Mouse (Mus musculus) kidney, embryonic 16.5 days (tissue): ENCODE results near the gene Pitpnc1. TPM values are rescaled to one million over a fixed set of nuclear protein-coding genes. Genes with fewer than 3 reads are reported as not detected.
A peak's percentile ranks its signal among the peaks of the same experiment; 100 is the strongest.

Source experiments
- ATAC-seq: fragments of 200-750 bp; cut with Nextera tagmentation; 2 replicates; pipeline ENCODE4 v1.8.0; 2017; ENCODE audit warnings: moderate TSS enrichment; ENCODE audit not compliant: low FRiP score, low TSS enrichment
- H3K27ac ChIP-seq: fragments of 300-500 bp; sonication (generic); 2 replicates; pipeline ENCODE4 v1.5.1; 2014; ENCODE audit warnings: low read length
- H3K27me3 ChIP-seq: fragments of 300-500 bp; sonication (generic); 2 replicates; pipeline ENCODE4 v1.6.1; 2014; ENCODE audit warnings: low read length, control low read depth, mixed read lengths; ENCODE audit not compliant: insufficient read depth
- H3K36me3 ChIP-seq: fragments of 300-500 bp; sonication (generic); 2 replicates; pipeline ENCODE4 v1.6.1; 2014; ENCODE audit warnings: low read length, control low read depth, mixed read lengths; ENCODE audit not compliant: insufficient read depth
- H3K4me1 ChIP-seq: fragments of 300-500 bp; sonication (generic); 2 replicates; pipeline ENCODE4 v1.6.1; 2014; ENCODE audit warnings: low read length, control low read depth, mixed read lengths; ENCODE audit not compliant: insufficient read depth
- H3K4me2 ChIP-seq: fragments of 300-500 bp; sonication (generic); replicated peaks from 2 replicates; pipeline ENCODE4 v1.6.1; 2014; ENCODE audit warnings: low read depth, low read length
- H3K4me3 ChIP-seq: fragments of 300-500 bp; sonication (generic); 2 replicates; pipeline ENCODE4 v1.5.1; 2014; ENCODE audit warnings: mild to moderate bottlenecking, low read length
- H3K9ac ChIP-seq: fragments of 300-500 bp; sonication (generic); replicated peaks from 2 replicates; pipeline ENCODE4 v1.6.1; 2014; ENCODE audit warnings: low read length
- H3K9me3 ChIP-seq: fragments of 300-500 bp; sonication (generic); 2 replicates; pipeline ENCODE4 v1.6.1; 2016; ENCODE audit warnings: low read length, control low read depth
- WGBS: fragments of 180-500 bp; shearing (Covaris S2); extraction: QIAGEN DNeasy Blood & Tissue Kit; methylation state at CpG from one replicate; pipeline ENCODE4 v1.1.7; 2014; 5-methylcytosine and 5-hydroxymethylcytosine counted together
- polyA plus RNA-seq: library from polyadenylated mRNA; unstranded; fragments of >200 nt; fragmentation: Nextera tagmentation; extraction: Ambion mirVana; gene quantifications from 2 replicates; pipeline ENCODE4 v1.2.1, GENCODE M21; 2015

Gene Pitpnc1
- polyA plus RNA-seq, 1 experiment from 2014 or later: 21.5 TPM

DNA sequence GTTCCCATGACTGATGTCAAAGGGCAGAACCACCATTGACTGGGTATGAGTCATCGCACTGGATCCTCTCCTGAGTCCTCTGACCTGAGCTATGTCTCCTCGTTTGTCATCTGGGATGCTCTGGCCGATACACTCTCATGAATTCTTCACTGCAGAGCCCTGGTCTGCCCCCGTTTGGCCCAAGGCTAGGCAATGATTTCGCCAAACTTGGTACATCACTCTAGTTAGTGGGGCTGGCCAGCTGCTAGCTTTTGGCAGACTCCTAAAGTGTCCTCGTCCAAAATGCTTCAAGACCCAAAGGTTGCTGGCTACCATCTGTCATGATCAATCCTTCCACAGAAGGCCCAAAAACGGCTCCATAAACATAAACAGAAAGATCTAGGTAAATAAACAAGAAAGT, 184.8 kb downstream of the Pitpnc1 start:
- no peak overlapping the region for H3K4me2 ChIP-seq
- peak; percentile 19; the same call in 1 of the 2 replicates for ATAC-seq
- WGBS: 52% methylated on average over 7 of the region's 7 CpGs

DNA sequence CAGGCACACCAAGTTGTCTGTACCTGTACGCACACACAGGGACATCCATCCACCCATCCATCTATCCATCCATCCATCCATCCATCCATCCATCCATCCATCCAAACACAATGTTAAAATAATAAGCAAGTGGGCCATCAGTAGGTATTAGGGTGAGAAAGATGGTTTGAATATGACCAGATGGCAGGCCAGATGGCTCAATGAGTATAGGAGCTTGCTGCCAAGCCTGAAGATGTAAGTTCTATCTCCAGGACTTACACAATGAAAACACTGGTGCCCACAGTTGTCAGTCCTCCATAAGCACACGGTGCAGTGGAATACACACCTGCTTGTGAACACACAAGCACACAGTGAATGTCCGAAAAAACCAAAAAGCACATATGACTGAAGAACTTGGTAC, 186.9 kb downstream of the Pitpnc1 start:
- Histone ChIP-seq H3K4me3 (no peak overlapping the region), H3K9me3 (no peaks in the 10 kb centered on the region), H3K4me1 (no peaks in the 10 kb centered on the region), H3K4me2 (no peak overlapping the region), H3K27ac (no peak overlapping the region), H3K9ac (no peak overlapping the region), H3K36me3 (no peaks in the 10 kb centered on the region), H3K27me3 (no peaks in the 10 kb centered on the region)
- ATAC-seq: no peak
- 92% methylated on average over 3 of the region's 3 CpGs for WGBS

More for the DNA sequence above, 184.8 kb downstream of the Pitpnc1 start:
- no peak overlapping the region for H3K27ac ChIP-seq
- peaks cover 3% of the 10 kb centered on the region; the same call in 1 of the 2 replicates for H3K36me3 ChIP-seq
- no peaks in the 10 kb centered on the region for H3K27me3 ChIP-seq
- H3K9me3 ChIP-seq: peaks cover 8% of the 10 kb centered on the region; the same call in 1 of the 2 replicates
- H3K4me3 ChIP-seq: no peak overlapping the region
- H3K9ac ChIP-seq: no peak overlapping the region
- no peaks in the 10 kb centered on the region for H3K4me1 ChIP-seq

DNA sequence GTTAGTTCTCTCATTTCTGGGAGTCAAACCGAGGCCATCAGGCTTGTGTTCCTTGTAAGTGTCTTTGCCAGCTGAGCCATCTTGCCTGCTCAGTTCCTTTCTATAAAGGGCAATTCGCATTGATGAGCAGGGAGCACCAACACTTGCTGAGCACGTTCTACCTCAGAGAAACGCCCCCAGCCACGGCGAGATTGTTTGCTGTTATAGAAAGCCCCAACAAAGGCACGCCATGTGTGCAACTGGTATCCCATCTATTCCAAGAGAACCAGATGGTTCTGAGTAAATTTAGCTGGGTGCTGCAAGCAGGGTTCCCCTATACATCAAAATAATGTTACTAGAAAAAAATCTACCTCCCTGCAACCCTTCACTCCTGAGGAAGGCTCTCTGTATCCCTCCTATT, 188.0 kb downstream of the Pitpnc1 start:
- H3K27ac ChIP-seq: no peak overlapping the region
- WGBS: 92% methylated on average over 7 of the region's 7 CpGs
- 0 out of 2 replicates have a peak, but pooled peaks cover 1% of the 10 kb centered on the region for H3K4me1 ChIP-seq
- ATAC-seq: no peak
- H3K4me3 ChIP-seq: no peak overlapping the region
- no peak overlapping the region for H3K4me2 ChIP-seq
- no peaks in the 10 kb centered on the region for H3K9me3 ChIP-seq
- H3K36me3 ChIP-seq: no peaks in the 10 kb centered on the region
- H3K27me3 ChIP-seq: no peaks in the 10 kb centered on the region
- H3K9ac ChIP-seq: no peak overlapping the region

DNA sequence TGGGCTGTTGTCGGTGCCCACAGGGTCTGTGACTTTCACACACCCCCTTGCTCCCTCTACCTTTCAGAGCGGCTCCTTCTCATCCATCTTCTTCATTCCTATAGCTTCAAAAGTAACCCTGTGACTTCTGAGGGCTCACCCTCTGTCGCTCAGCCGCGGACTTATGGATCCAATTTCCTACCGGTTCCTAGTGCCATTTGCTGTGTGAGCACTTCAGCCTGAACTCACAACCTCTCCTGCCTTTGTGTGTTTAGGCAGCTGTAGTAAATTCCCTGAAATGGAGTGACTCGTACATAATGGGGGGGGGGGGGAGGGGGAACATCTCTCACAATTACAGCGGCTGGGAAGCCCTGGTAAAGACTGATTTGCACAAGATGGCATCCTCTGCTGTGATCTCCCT, 191.2 kb downstream of the Pitpnc1 start:
- H3K4me1 ChIP-seq: 0 out of 2 replicates have a peak, but pooled peaks cover 3% of the 10 kb centered on the region
- no peaks in the 10 kb centered on the region for H3K36me3 ChIP-seq
- no peak for ATAC-seq
- no peak overlapping the region for H3K4me2 ChIP-seq
- H3K9ac ChIP-seq: no peak overlapping the region
- H3K9me3 ChIP-seq: no peaks in the 10 kb centered on the region
- no peaks in the 10 kb centered on the region for H3K27me3 ChIP-seq
- no peak overlapping the region for H3K4me3 ChIP-seq
- H3K27ac ChIP-seq: no peak overlapping the region
- WGBS: 13% methylated on average over 8 of the region's 8 CpGs

DNA sequence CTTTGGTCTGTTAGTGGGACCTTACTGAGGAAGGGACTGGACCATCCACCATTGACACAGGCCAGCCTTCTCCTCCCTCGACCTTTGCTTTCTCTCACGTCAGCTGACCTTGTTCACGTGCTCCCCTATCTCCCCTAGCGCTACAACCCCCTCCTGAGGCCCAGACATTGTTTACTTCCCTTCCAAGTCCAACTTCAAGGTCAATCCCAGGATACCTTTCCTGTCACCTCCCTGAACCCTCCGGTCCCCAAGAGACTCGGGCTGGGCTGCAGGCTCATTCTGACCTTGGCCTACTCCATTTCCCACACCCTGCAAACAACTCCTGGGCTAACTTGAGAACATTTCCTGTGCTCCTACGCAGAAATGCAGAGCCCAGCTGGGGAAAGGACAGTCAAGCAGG, 193.6 kb downstream of the Pitpnc1 start:
- Histone ChIP-seq H3K36me3 (no peaks in the 10 kb centered on the region), H3K4me3 (no peak overlapping the region), H3K27me3 (no peaks in the 10 kb centered on the region), H3K9ac (no peak overlapping the region), H3K27ac (no peak overlapping the region), H3K4me1 (peaks cover 7% of the 10 kb centered on the region), H3K4me2 (no peak overlapping the region), H3K9me3 (no peaks in the 10 kb centered on the region)
- ATAC-seq: no peak
- 61% methylated on average over 7 of the region's 7 CpGs for WGBS

DNA sequence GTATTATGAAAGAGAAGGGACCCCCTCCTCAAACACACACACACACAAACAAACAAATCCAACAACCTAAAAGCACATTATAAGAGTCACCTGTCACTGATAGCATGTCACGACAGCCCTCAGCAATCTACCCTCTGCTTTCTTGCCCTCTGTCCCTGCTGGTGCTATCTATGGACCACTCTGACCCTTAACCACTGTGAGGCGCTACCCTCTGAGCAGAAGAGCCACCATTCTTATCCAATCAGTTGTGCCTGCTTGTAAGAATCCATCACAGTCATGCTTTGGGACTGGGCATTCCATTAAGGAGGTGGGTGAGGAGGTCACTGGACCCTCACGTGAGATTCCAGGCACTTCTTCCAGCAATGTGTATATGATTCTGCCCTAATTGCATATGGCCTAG, 194.2 kb downstream of the Pitpnc1 start:
- no peak for ATAC-seq
- WGBS: 71% methylated on average over 3 of the region's 3 CpGs
- no peaks in the 10 kb centered on the region for H3K36me3 ChIP-seq
- peaks cover 7% of the 10 kb centered on the region for H3K4me1 ChIP-seq
- no peak overlapping the region for H3K9ac ChIP-seq
- no peaks in the 10 kb centered on the region for H3K27me3 ChIP-seq
- H3K9me3 ChIP-seq: no peaks in the 10 kb centered on the region
- H3K4me2 ChIP-seq: no peak overlapping the region
- no peak overlapping the region for H3K27ac ChIP-seq
- no peak overlapping the region for H3K4me3 ChIP-seq

DNA sequence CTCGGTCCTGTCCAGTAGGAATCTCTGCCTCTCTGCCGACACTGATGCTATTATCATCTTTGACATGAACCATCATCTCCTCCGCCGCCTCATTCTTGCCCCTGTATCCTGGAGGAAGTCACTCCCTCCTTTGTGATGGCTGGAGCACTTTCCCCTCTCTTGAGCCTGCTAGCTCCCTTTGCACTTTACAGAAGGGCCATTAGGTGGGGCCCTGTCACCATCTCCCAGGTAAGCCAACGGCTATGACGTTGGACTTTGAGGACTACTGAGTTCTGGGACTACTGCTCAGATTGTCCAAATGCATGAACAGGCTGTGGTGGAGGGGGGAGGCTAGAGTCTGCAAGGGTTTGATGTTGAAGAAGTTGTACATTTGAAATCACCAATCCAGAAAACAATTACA, 194.6 kb downstream of the Pitpnc1 start:
- WGBS: 32% methylated on average over 6 of the region's 6 CpGs
- no peak overlapping the region for H3K9ac ChIP-seq
- no peaks in the 10 kb centered on the region for H3K9me3 ChIP-seq
- ATAC-seq: peak; percentile 50; the same call in 1 of the 2 replicates
- no peak overlapping the region for H3K4me3 ChIP-seq
- H3K4me2 ChIP-seq: no peak overlapping the region
- H3K4me1 ChIP-seq: peaks cover 7% of the 10 kb centered on the region
- H3K27me3 ChIP-seq: no peaks in the 10 kb centered on the region
- H3K36me3 ChIP-seq: no peaks in the 10 kb centered on the region
- no peak overlapping the region for H3K27ac ChIP-seq

DNA sequence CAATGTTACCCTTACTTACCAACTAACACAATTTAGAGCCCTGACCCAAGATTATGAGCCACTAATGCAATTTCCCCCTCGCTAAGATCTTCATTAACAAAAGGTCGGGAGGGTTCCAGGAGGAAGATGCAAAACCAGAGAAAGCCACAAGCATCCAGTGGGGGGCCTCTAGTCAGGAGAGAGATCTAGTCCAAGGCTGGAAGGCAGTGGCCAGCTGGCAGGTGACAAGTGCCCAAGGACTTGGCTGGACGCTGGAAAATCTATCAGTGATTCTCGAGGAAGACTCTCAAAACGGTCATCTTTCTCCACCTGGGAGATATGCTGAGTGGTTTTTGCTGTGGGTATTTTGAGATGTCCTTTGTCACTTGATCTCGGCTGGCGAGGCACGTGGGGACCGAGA, 196.3 kb downstream of the Pitpnc1 start:
- Histone ChIP-seq H3K36me3 (no peaks in the 10 kb centered on the region), H3K27me3 (no peaks in the 10 kb centered on the region), H3K4me1 (peaks cover 7% of the 10 kb centered on the region), H3K9ac (no peak overlapping the region), H3K9me3 (no peaks in the 10 kb centered on the region), H3K27ac (no peak overlapping the region), H3K4me2 (no peak overlapping the region), H3K4me3 (no peak overlapping the region)
- WGBS: 60% methylated on average over 9 of the region's 9 CpGs
- no peak for ATAC-seq

DNA sequence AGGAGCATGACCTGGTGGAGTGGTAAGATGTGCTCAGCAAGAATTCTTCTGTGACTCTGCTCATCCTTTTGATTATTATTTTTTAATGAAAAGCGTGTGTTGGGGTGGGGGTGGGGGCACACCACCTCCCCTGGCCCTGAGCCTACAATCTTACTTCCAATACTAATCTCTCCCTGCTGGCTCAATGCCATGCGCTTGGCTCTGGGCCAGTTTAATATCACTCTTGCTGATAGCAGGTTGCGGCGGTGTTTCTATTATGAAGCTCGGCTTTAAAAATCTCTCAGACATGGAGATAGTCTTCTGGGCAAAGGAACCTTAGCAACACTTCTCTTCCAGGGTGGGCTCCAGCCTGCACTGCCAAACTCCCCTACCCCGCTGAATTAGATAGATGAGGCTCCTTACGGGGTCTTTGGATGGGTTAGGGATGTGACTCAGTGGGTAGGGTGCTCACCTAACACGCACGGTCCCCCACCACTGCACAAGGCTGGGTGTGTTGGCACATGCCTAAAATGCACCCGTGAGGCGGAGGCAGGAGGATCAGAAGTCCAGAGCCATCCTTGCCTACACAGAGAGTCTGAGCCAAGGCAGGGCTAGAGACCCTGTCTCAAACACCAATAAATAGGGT, 198.0 kb downstream of the Pitpnc1 start:
- H3K4me1 ChIP-seq: peaks cover 6% of the 10 kb centered on the region
- ATAC-seq: no peak
- no peaks in the 10 kb centered on the region for H3K27me3 ChIP-seq
- WGBS: 80% methylated on average over 11 of the region's 11 CpGs
- H3K4me2 ChIP-seq: no peak overlapping the region
- H3K27ac ChIP-seq: no peak overlapping the region
- no peak overlapping the region for H3K9ac ChIP-seq
- no peak overlapping the region for H3K4me3 ChIP-seq
- peaks cover 4% of the 10 kb centered on the region; the same call in 1 of the 2 replicates for H3K36me3 ChIP-seq
- peaks cover 7% of the 10 kb centered on the region; the same call in 1 of the 2 replicates for H3K9me3 ChIP-seq

DNA sequence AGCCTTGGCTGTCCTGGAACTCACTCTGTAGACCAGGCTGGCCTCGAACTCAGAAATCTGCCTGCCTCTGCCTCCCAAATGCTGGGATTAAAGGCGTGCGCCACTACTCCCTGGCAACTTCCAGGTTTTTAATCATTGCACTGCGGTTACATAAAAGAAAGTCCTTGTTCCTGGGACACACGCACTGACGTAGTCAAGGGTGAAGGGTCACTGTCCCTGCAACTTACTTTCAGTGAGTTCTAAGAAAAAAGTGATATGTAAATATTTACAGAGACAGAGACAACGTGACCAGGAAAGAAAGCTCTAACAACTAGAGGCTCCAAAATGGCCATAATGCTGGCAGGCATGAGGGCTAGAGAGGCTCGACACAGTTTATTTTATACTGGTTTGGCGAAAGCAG, 199.9 kb downstream of the Pitpnc1 start:
- Histone ChIP-seq H3K4me1 (peaks cover 5% of the 10 kb centered on the region), H3K27me3 (no peaks in the 10 kb centered on the region), H3K36me3 (peaks cover 4% of the 10 kb centered on the region; the same call in 1 of the 2 replicates), H3K9ac (no peak overlapping the region), H3K4me3 (no peak overlapping the region), H3K4me2 (no peak overlapping the region), H3K9me3 (peaks cover 8% of the 10 kb centered on the region; the same call in 1 of the 2 replicates), H3K27ac (no peak overlapping the region)
- ATAC-seq: no peak
- WGBS: 80% methylated on average over 9 of the region's 9 CpGs
